Mouse (Mus musculus): ENCODE measurements at regions not wholly inside any gene's neighbourhood (a gene's known extent, or its start where the extent isn't known, plus 50 kb on each side); places are given as distances from the start of the nearest gene placed in this dataset. TPM values are rescaled to one million over a fixed set of nuclear protein-coding genes. Genes with fewer than 3 reads are reported as not detected.

- Histone ChIP-seq H3K4me3 (ENCODE audit: low read depth, low read length) (no peak overlapping the region), H3K4me2 (ENCODE audit: low read depth, low read length) (no peak overlapping the region), H3K9ac (replicated peaks) (no peak overlapping the region), H3K36me3 (replicated peaks; ENCODE audit: insufficient read depth, low read length) (no peaks in the 10 kb centered on the region), H3K27ac (ENCODE audit: low read depth) (no peak overlapping the region), H3K9me3 (ENCODE audit: low read length) (no peaks in the 10 kb centered on the region), H3K4me1 (ENCODE audit: insufficient read depth) (no peaks in the 10 kb centered on the region), H3K27me3 (ENCODE audit: insufficient read depth, low read length) (no peaks in the 10 kb centered on the region)
- DNase-seq: no peak
- TF ChIP-seq EP300 (IDR thresholded peaks at IDR 0.05; ENCODE audit: low read depth) (no peak), CTCF (IDR thresholded peaks at IDR 0.05; ENCODE audit: low read depth) (no peak)
- no peak for ATAC-seq
- 38% methylated on average over 4 of the region's 4 CpGs for whole genome bisulfite sequencing (ENCODE audit: insufficient replicate concordance)
Measured at GRCm38 (mm10) chr16:65469681-65470080, 50.6 kb upstream of the Pou1f1 start.

Small RNA genes lying in the stretch of these regions (microRNA-seq; reads per million reads assigned to microRNA genes)
- not detected for gene Gm23659

All from liver, postnatal 0 days (tissue).